Mouse (Mus musculus) thymus, adult 2 months (tissue): ENCODE measurements around the gene Casp9. TPM values are rescaled to one million over a fixed set of nuclear protein-coding genes. Genes with fewer than 3 reads are reported as not detected.

Source experiments
- DNase-seq: peaks from one replicate; pipeline ENCODE4 v3.0.0; 2021
- H3K27ac ChIP-seq: fragments of 200-500 bp; 2 replicates; pipeline ENCODE4 v1.5.1; 2012; ENCODE audit warnings: low read length, control low read depth; ENCODE audit not compliant: control insufficient read depth, insufficient read depth
- H3K27me3 ChIP-seq: fragments of 200-500 bp; 2 replicates; pipeline ENCODE4 v1.6.1; 2012; ENCODE audit warnings: mild to moderate bottlenecking, low read length, moderate library complexity, mixed read lengths; ENCODE audit not compliant: control insufficient read depth, insufficient read depth
- H3K36me3 ChIP-seq: fragments of 200-500 bp; 2 replicates; pipeline ENCODE4 v1.6.1; 2012; ENCODE audit warnings: mild to moderate bottlenecking, low read length, moderate library complexity; ENCODE audit not compliant: control insufficient read depth, insufficient read depth
- H3K4me1 ChIP-seq: fragments of 200-500 bp; replicated peaks from 2 replicates; pipeline ENCODE4 v1.6.1; 2012; ENCODE audit warnings: low read length; ENCODE audit not compliant: control insufficient read depth, insufficient read depth
- H3K4me3 ChIP-seq: fragments of 200-500 bp; 2 replicates; pipeline ENCODE4 v1.5.1; 2012; ENCODE audit warnings: mild to moderate bottlenecking, low read length, control low read depth, moderate library complexity; ENCODE audit not compliant: control insufficient read depth, insufficient read depth
- CTCF ChIP-seq: fragments of 200-500 bp; IDR thresholded peaks from 2 replicates; pipeline ENCODE4 v1.5.1; 2012; ENCODE audit warnings: mild to moderate bottlenecking, control low read depth, low read length, moderate library complexity, borderline replicate concordance; ENCODE audit not compliant: control insufficient read depth, poor library complexity, insufficient read depth; ENCODE audit errors: extremely low read depth
- POLR2A ChIP-seq: fragments of 200-500 bp; IDR thresholded peaks from 2 replicates; pipeline ENCODE4 v1.6.1; 2012; ENCODE audit warnings: mild to moderate bottlenecking, low read length, control low read depth, moderate library complexity; ENCODE audit not compliant: control insufficient read depth, poor library complexity, insufficient read depth; ENCODE audit errors: extremely low read depth
- WGBS: fragments of 180-500 bp; shearing (Covaris S2); methylation state at CpG from one replicate; pipeline ENCODE4 v1.1.7; 2018; 5-methylcytosine and 5-hydroxymethylcytosine counted together
- polyA plus RNA-seq: library from polyadenylated mRNA; depleted of rRNA; stranded (reverse); fragments of >200 nt; gene quantifications from 2 replicates; pipeline ENCODE4 v1.2.3, GENCODE M21; 2012

Gene Casp9
- polyA plus RNA-seq, 1 experiment = 16.9 TPM

- no peak for TF ChIP-seq POLR2A
- no peak for TF ChIP-seq CTCF
- Histone ChIP-seq H3K4me1 (no peaks in the 10 kb centered on the region), H3K27ac (no peak overlapping the region), H3K27me3 (no peaks in the 10 kb centered on the region), H3K36me3 (no peaks in the 10 kb centered on the region), H3K4me3 (no peak overlapping the region)
- WGBS = 92% methylated on average over 3 of the region's 3 CpGs
- DNase-seq = no peak
These were observed 27.8 kb downstream of the Casp9 start for GRCm38 (mm10) chr4:141821178-141821577.

- no peak overlapping the region for H3K27ac ChIP-seq
- DNase-seq = peak; percentile 21
- 91% methylated on average over 10 of the region's 10 CpGs for WGBS
- no peaks in the 10 kb centered on the region for H3K36me3 ChIP-seq
- H3K4me1 ChIP-seq = no peaks in the 10 kb centered on the region
- no peak overlapping the region for H3K4me3 ChIP-seq
- TF ChIP-seq CTCF (no peak), POLR2A (no peak)
- H3K27me3 ChIP-seq = no peaks in the 10 kb centered on the region
These were observed 28.7 kb downstream of the Casp9 start for GRCm38 (mm10) chr4:141822089-141822488.

GRCm38 (mm10) chr4:141822979-141823378, 29.6 kb downstream of the Casp9 start:
- Histone ChIP-seq H3K27me3 (no peaks in the 10 kb centered on the region), H3K4me3 (no peak overlapping the region), H3K27ac (no peak overlapping the region), H3K4me1 (no peaks in the 10 kb centered on the region), H3K36me3 (no peaks in the 10 kb centered on the region)
- DNase-seq = no peak
- TF ChIP-seq CTCF = no peak
- no peak for TF ChIP-seq POLR2A
- WGBS = 57% methylated on average over 3 of the region's 3 CpGs

- Histone ChIP-seq H3K36me3 (no peaks in the 10 kb centered on the region), H3K4me3 (no peak within 1 kb of the TSS), H3K27me3 (no peaks in the 10 kb centered on the region), H3K27ac (no peak within 1 kb of the TSS), H3K4me1 (no peaks in the 10 kb centered on the region)
- no peak for TF ChIP-seq CTCF
- no peak for TF ChIP-seq POLR2A
- 88% methylated on average over 5 of the region's 5 CpGs for WGBS
- no peak for DNase-seq
These were observed 32.6 kb downstream of the Casp9 start, which contains the start of gene Cela2a for GRCm38 (mm10) chr4:141826060-141826459. Gene Cela2a (minus strand): TSS chr4:141826160.

- Histone ChIP-seq H3K27me3 (no peaks in the 10 kb centered on the region), H3K4me3 (no peak overlapping the region), H3K4me1 (no peaks in the 10 kb centered on the region), H3K36me3 (no peaks in the 10 kb centered on the region), H3K27ac (no peak overlapping the region)
- WGBS = 98% methylated on average over 2 of the region's 2 CpGs
- no peak for DNase-seq
- no peak for TF ChIP-seq CTCF
- TF ChIP-seq POLR2A = no peak
These were observed 34.0 kb downstream of the Casp9 start for GRCm38 (mm10) chr4:141827401-141827800.

- H3K27me3 ChIP-seq = no peaks in the 10 kb centered on the region
- no peaks in the 10 kb centered on the region for H3K36me3 ChIP-seq
- H3K4me3 ChIP-seq = no peak overlapping the region
- TF ChIP-seq CTCF (no peak), POLR2A (no peak)
- no peaks in the 10 kb centered on the region for H3K4me1 ChIP-seq
- no peak for DNase-seq
- 47% methylated on average over 4 of the region's 4 CpGs for WGBS
- no peak overlapping the region for H3K27ac ChIP-seq
These were observed 34.8 kb downstream of the Casp9 start for GRCm38 (mm10) chr4:141828177-141828576.

- no peak for TF ChIP-seq POLR2A
- no peak for TF ChIP-seq CTCF
- Histone ChIP-seq H3K4me3 (no peak overlapping the region), H3K4me1 (no peaks in the 10 kb centered on the region), H3K27ac (no peak overlapping the region), H3K27me3 (no peaks in the 10 kb centered on the region), H3K36me3 (no peaks in the 10 kb centered on the region)
- 87% methylated on average over 11 of the region's 11 CpGs for WGBS
- no peak for DNase-seq
These were observed 37.0 kb downstream of the Casp9 start for GRCm38 (mm10) chr4:141830381-141830780.
